ENCODE assay signal across 8 mouse cellular contexts in the genomic region with DNA sequence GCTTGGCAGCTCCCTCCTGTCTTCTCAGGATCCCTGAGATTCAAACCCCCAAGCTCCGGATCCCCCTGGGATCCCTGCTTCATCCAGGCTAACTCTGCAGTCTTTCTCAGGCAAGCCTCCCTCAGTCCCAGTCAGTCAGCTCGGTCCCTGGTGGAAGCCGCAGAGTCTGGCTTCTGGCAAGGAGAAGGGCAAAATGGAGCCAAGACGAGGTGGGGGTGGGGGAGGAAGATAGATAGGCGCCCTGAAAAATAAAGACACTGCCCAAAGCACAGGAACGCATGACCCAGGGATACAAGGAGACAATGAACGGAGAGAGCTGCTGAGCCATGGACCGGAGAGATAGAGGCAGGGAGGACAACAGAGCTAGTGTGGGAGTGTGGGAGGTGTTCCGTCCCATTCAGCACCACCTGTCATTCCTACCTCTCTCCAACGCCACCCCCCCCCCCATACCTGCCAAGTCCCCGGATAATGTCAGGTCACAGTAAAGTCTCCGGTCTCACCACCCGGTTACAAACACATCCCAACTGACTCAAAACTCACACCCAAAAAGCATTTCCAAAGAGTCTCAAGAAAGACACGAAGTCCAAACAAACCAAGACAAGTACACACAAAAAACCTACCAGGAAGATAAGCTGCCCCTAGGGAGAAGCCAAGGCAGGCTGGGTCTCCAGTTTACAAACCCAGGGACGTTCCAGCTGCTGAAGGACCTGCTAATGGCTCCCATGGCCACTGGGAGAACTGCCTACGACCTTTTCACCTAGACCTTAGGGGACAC. TPM values are rescaled to one million over a fixed set of nuclear protein-coding genes. Genes with fewer than 3 reads are reported as not detected.
DNase-seq lines count a peak whose midpoint lies in the region; ATAC-seq and TF ChIP-seq lines count a peak whose summit lies in the region.

No protein-coding gene starts in this region.

- WGBS in forebrain, embryonic 12.5 days = under 1% methylated on average over 16 of the region's 16 CpGs
- 3% methylated on average over 16 of the region's 16 CpGs for WGBS in intestine, embryonic 14.5 days
- under 1% methylated on average over 16 of the region's 16 CpGs for WGBS in midbrain, embryonic 14.5 days

- TF ChIP-seq POLR2A in CH12.LX (IDR thresholded peaks at IDR 0.05; ENCODE audit: low read depth, low read length) = no peak
- TF ChIP-seq POLR2A in MEL (IDR thresholded peaks at IDR 0.05; ENCODE audit: control insufficient read depth in 1 of 2, insufficient read depth in 1 of 2, low read depth in 1 of 2, low read length in 2 of 2, poor library complexity in 1 of 2) = no peak

- H3K4me3 ChIP-seq in CH12.LX (replicated peaks in 1 of 3; ENCODE audit: low read depth in 2 of 3, low read length in 2 of 3, poor library complexity in 1 of 3) = no peak overlapping the region
- no peak overlapping the region for H3K4me3 ChIP-seq in MEL (ENCODE audit: control insufficient read depth in 1 of 2, insufficient read depth in 1 of 2, low read depth in 2 of 2, low read length in 2 of 2)
- H3K4me3 ChIP-seq in forebrain, embryonic 12.5 days (replicated peaks) = peak overlapping the region; percentile 72
- H3K4me3 ChIP-seq in intestine, embryonic 14.5 days (ENCODE audit: low read depth, low read length) = peak overlapping the region; percentile 62
- peak overlapping the region; percentile 77 for H3K4me3 ChIP-seq in midbrain, embryonic 14.5 days (replicated peaks; ENCODE audit: low read depth, low read length)

- dilution Hi-C loops in CH12.LX (cut with MboI; ENCODE audit: extremely low pct_ligation_motif_present, extremely low pct_unique_long_range_greater_than_20kb, low sequenced_read_pairs) = no loop called here

- no peak overlapping the region for H3K27ac ChIP-seq in CH12.LX (ENCODE audit: insufficient read depth, low read depth)
- H3K27ac ChIP-seq in MEL (ENCODE audit: control insufficient read depth, low read depth, low read length) = no peak overlapping the region
- H3K27ac ChIP-seq in forebrain, embryonic 12.5 days = peak overlapping the region; percentile 99
- peak overlapping the region; percentile 96 for H3K27ac ChIP-seq in intestine, embryonic 14.5 days (ENCODE audit: low read depth)
- peak overlapping the region; percentile 98 for H3K27ac ChIP-seq in midbrain, embryonic 14.5 days (replicated peaks; ENCODE audit: low read depth, low read length)

- no peak for TF ChIP-seq CTCF in CH12.LX (conservative IDR thresholded peaks at IDR 0.05 in 1 of 2, IDR thresholded peaks at IDR 0.05 in 1 of 2; ENCODE audit: low read depth in 2 of 2, low read length in 2 of 2)
- TF ChIP-seq CTCF in MEL (IDR thresholded peaks at IDR 0.05 in 2 of 3, conservative IDR thresholded peaks at IDR 0.05 in 1 of 3; ENCODE audit: control insufficient read depth in 1 of 3, insufficient read depth in 1 of 3, low read depth in 2 of 3, low read length in 3 of 3, poor library complexity in 1 of 3, severe bottlenecking in 1 of 3) = no peak

- no peak for ATAC-seq in forebrain, embryonic 12.5 days (ENCODE audit: low FRiP score)
- ATAC-seq in intestine, embryonic 14.5 days (replicated peaks; ENCODE audit: low FRiP score, low TSS enrichment, low read depth) = no peak
- no peak for ATAC-seq in midbrain, embryonic 14.5 days (ENCODE audit: low FRiP score, low TSS enrichment)

- H3K27me3 ChIP-seq in CH12.LX (replicated peaks) (peaks cover 76% of the 10 kb centered on the region), MEL (ENCODE audit: control insufficient read depth in 1 of 2, insufficient read depth in 2 of 2, low read length in 2 of 2) (no peaks in the 10 kb centered on the region; a peak in 1 of 4 replicates)
- no peaks in the 10 kb centered on the region for H3K27me3 ChIP-seq in forebrain, embryonic 12.5 days
- no peaks in the 10 kb centered on the region for H3K27me3 ChIP-seq in intestine, embryonic 14.5 days (replicated peaks; ENCODE audit: control insufficient read depth, insufficient read depth, low read length)
- no peaks in the 10 kb centered on the region for H3K27me3 ChIP-seq in midbrain, embryonic 14.5 days (ENCODE audit: control insufficient read depth, insufficient read depth, low read length)

- H3K36me3 ChIP-seq in CH12.LX (replicated peaks in 1 of 2; ENCODE audit: control insufficient read depth in 1 of 2, insufficient read depth in 1 of 2, low read length in 1 of 2) = no peaks in the 10 kb centered on the region
- peaks cover 0 to 5% of the 10 kb centered on the region in 2 experiments; a peak in 2 of 4 replicates for H3K36me3 ChIP-seq in MEL (ENCODE audit: control insufficient read depth in 1 of 2, insufficient read depth in 2 of 2, low read length in 2 of 2)
- H3K36me3 ChIP-seq in forebrain, embryonic 12.5 days (replicated peaks) = peaks cover 6% of the 10 kb centered on the region; the same call in 1 of the 2 replicates
- no peaks in the 10 kb centered on the region for H3K36me3 ChIP-seq in intestine, embryonic 14.5 days (ENCODE audit: control insufficient read depth, insufficient read depth, low read length)
- H3K36me3 ChIP-seq in midbrain, embryonic 14.5 days (ENCODE audit: control insufficient read depth, insufficient read depth, low read length) = no peaks in the 10 kb centered on the region

- no peak for DNase-seq in CH12.LX (ENCODE audit: extremely low read depth)
- no peak for DNase-seq in MEL (ENCODE audit: low read depth, low spot score)
- peak; percentile 74 for DNase-seq in intestine, embryonic 14.5 days (ENCODE audit: low spot score)
- peak; percentile 74 for DNase-seq in midbrain, embryonic 14.5 days
- no peak for DNase-seq in thymus, postnatal 25 days
- no peak for DNase-seq in adrenal gland, adult 18-20 months (ENCODE audit: low spot score in 2 of 2)
- DNase-seq in spleen, postnatal 36 days (ENCODE audit: low spot score in 2 of 2) = no peak

- H3K79me2 ChIP-seq in CH12.LX (replicated peaks; ENCODE audit: control insufficient read depth, extremely low read depth, insufficient read depth, poor library complexity, severe bottlenecking) (no peaks in the 10 kb centered on the region), MEL (ENCODE audit: control insufficient read depth, insufficient read depth, low read length, poor library complexity) (no peaks in the 10 kb centered on the region)

- no peak for TF ChIP-seq RAD21 in CH12.LX (IDR thresholded peaks at IDR 0.05; ENCODE audit: low read depth, low read length)
- TF ChIP-seq RAD21 in MEL (IDR thresholded peaks at IDR 0.05; ENCODE audit: low read depth, low read length) = no peak

- H3K4me2 ChIP-seq in CH12.LX (ENCODE audit: insufficient read depth, low read depth, poor library complexity, severe bottlenecking) = peak overlapping the region; percentile 84; the same call in 1 of the 2 replicates
- peak overlapping the region; percentile 88 for H3K4me2 ChIP-seq in forebrain, embryonic 12.5 days
- peak overlapping the region; percentile 78 for H3K4me2 ChIP-seq in intestine, embryonic 14.5 days (ENCODE audit: low read length)
- peak overlapping the region; percentile 89 for H3K4me2 ChIP-seq in midbrain, embryonic 14.5 days (ENCODE audit: low read length)

- in situ Hi-C loops in CH12.LX (cut with MboI; ENCODE audit: low pct_ligation_motif_present, low pct_unique_long_range_greater_than_20kb, low sequenced_read_pairs) = no loop called here

- H3K9ac ChIP-seq in CH12.LX (ENCODE audit: insufficient read depth, low read depth) (no peak overlapping the region), MEL (ENCODE audit: control insufficient read depth, low read depth, low read length, poor library complexity, severe bottlenecking) (peak overlapping the region; percentile 67; the same call in 1 of the 2 replicates)
- peak overlapping the region; percentile 94 for H3K9ac ChIP-seq in forebrain, embryonic 12.5 days
- peak overlapping the region; percentile 60 for H3K9ac ChIP-seq in intestine, embryonic 14.5 days (ENCODE audit: low read length)
- H3K9ac ChIP-seq in midbrain, embryonic 14.5 days (replicated peaks; ENCODE audit: low read length) = peak overlapping the region; percentile 92

- TF ChIP-seq EP300 in CH12.LX (IDR thresholded peaks at IDR 0.05; ENCODE audit: low read length) (no peak), MEL (IDR thresholded peaks at IDR 0.05; ENCODE audit: low read depth in 1 of 2, low read length in 2 of 2) (no peak)

- no peaks in the 10 kb centered on the region for H3K9me3 ChIP-seq in CH12.LX (replicated peaks; ENCODE audit: low read length)
- H3K9me3 ChIP-seq in MEL (replicated peaks; ENCODE audit: insufficient read depth, low read length) = no peaks in the 10 kb centered on the region
- H3K9me3 ChIP-seq in forebrain, embryonic 12.5 days = no peaks in the 10 kb centered on the region
- H3K9me3 ChIP-seq in intestine, embryonic 14.5 days (ENCODE audit: control insufficient read depth, low read length) = no peaks in the 10 kb centered on the region
- H3K9me3 ChIP-seq in midbrain, embryonic 14.5 days (ENCODE audit: control insufficient read depth, low read length) = no peaks in the 10 kb centered on the region

- peaks cover 5 to 43% of the 10 kb centered on the region in 2 experiments; a peak in 3 of 4 replicates for H3K4me1 ChIP-seq in CH12.LX (ENCODE audit: control insufficient read depth in 1 of 2, insufficient read depth in 2 of 2)
- H3K4me1 ChIP-seq in MEL (ENCODE audit: control insufficient read depth in 1 of 2, insufficient read depth in 2 of 2, low read length in 2 of 2) = peaks cover 0 to 9% of the 10 kb centered on the region in 2 experiments; a peak in 2 of 4 replicates
- peaks cover 73% of the 10 kb centered on the region for H3K4me1 ChIP-seq in forebrain, embryonic 12.5 days
- H3K4me1 ChIP-seq in intestine, embryonic 14.5 days (replicated peaks; ENCODE audit: control insufficient read depth, insufficient read depth, low read length) = peaks cover 37% of the 10 kb centered on the region
- peaks cover 52% of the 10 kb centered on the region for H3K4me1 ChIP-seq in midbrain, embryonic 14.5 days (ENCODE audit: control insufficient read depth, insufficient read depth, low read length)

RNA-seq across cellular contexts. Expression of gene Ddr1, which starts 3.0 kb away (rescaled TPM):
- total RNA-seq in CH12.LX (2012; rRNA removed) = 3.5 and 3.6 TPM in 2 replicates
- 0.83 and 1.3 TPM in 2 replicates for total RNA-seq in CH12.LX (2014; rRNA removed)
- 3.0 and 3.1 TPM in 2 replicates for polyA plus RNA-seq in CH12.LX (2012; ENCODE audit: insufficient read length, low read depth)
- 2.6 TPM in 2 replicates for total RNA-seq in MEL (2012; rRNA removed)
- polyA plus RNA-seq in MEL (2012; ENCODE audit: insufficient read depth in 1 of 2, insufficient read length in 2 of 2, low read depth in 1 of 2, low replicate concordance in 2 of 2, missing spikeins in 1 of 2) = 1 to 10 TPM in 1 of 2 experiments, not detected in 1; 7.9 TPM
- 176 and 185 TPM in 2 replicates for polyA plus RNA-seq in forebrain, embryonic 12.5 days (2016; fragmentation: Nextera tagmentation; extraction: Ambion mirVana)
- 44.6 and 45.1 TPM in 2 replicates for polyA plus RNA-seq in intestine, embryonic 14.5 days (2014; fragmentation: Nextera tagmentation; extraction: Ambion mirVana)
- polyA plus RNA-seq in midbrain, embryonic 14.5 days (2014; fragmentation: Nextera tagmentation; extraction: Ambion mirVana) = 52.9 and 87.2 TPM in 2 replicates
- 10 to 100 TPM; 33.5 to 44.1 TPM for total RNA-seq in adrenal gland, adult 18-20 months (2021)

RNA-seq across cellular contexts. Expression of gene Gtf2h4, which starts 27.9 kb away (rescaled TPM):
- 51.7 and 55.7 TPM in 2 replicates for total RNA-seq in CH12.LX (2012; rRNA removed)
- total RNA-seq in CH12.LX (2014; rRNA removed) = 35.3 and 40.7 TPM in 2 replicates
- 40.0 and 40.4 TPM in 2 replicates for polyA plus RNA-seq in CH12.LX (2012; ENCODE audit: insufficient read length, low read depth)
- 68.1 and 76.3 TPM in 2 replicates for total RNA-seq in MEL (2012; rRNA removed)
- polyA plus RNA-seq in MEL (2012; ENCODE audit: insufficient read depth in 1 of 2, insufficient read length in 2 of 2, low read depth in 1 of 2, low replicate concordance in 2 of 2, missing spikeins in 1 of 2) = 10 to 100 TPM in 1 of 2 experiments, not detected in 1; 97.6 TPM
- polyA plus RNA-seq in forebrain, embryonic 12.5 days (2016; fragmentation: Nextera tagmentation; extraction: Ambion mirVana) = 39.0 and 40.7 TPM in 2 replicates
- 47.2 and 49.9 TPM in 2 replicates for polyA plus RNA-seq in intestine, embryonic 14.5 days (2014; fragmentation: Nextera tagmentation; extraction: Ambion mirVana)
- polyA plus RNA-seq in midbrain, embryonic 14.5 days (2014; fragmentation: Nextera tagmentation; extraction: Ambion mirVana) = 23.6 and 25.5 TPM in 2 replicates
- 10 to 100 TPM; 20.2 to 20.8 TPM for total RNA-seq in adrenal gland, adult 18-20 months (2021)

RNA-seq across cellular contexts. Expression of gene Vars2, which starts 34.0 kb away (rescaled TPM):
- total RNA-seq in CH12.LX (2012; rRNA removed) = 26.3 and 30.3 TPM in 2 replicates
- total RNA-seq in CH12.LX (2014; rRNA removed) = 14.0 and 16.5 TPM in 2 replicates
- polyA plus RNA-seq in CH12.LX (2012; ENCODE audit: insufficient read length, low read depth) = 23.0 and 26.6 TPM in 2 replicates
- 21.8 and 24.0 TPM in 2 replicates for total RNA-seq in MEL (2012; rRNA removed)
- polyA plus RNA-seq in MEL (2012; ENCODE audit: insufficient read depth in 1 of 2, insufficient read length in 2 of 2, low read depth in 1 of 2, low replicate concordance in 2 of 2, missing spikeins in 1 of 2) = 10 to 100 TPM in 1 of 2 experiments, not detected in 1; 34.0 TPM
- polyA plus RNA-seq in forebrain, embryonic 12.5 days (2016; fragmentation: Nextera tagmentation; extraction: Ambion mirVana) = 16.8 and 22.3 TPM in 2 replicates
- 16.0 and 18.1 TPM in 2 replicates for polyA plus RNA-seq in intestine, embryonic 14.5 days (2014; fragmentation: Nextera tagmentation; extraction: Ambion mirVana)
- 9.5 and 14.8 TPM in 2 replicates for polyA plus RNA-seq in midbrain, embryonic 14.5 days (2014; fragmentation: Nextera tagmentation; extraction: Ambion mirVana)
- 10 to 100 TPM; 37.2 to 38.7 TPM for total RNA-seq in adrenal gland, adult 18-20 months (2021)

RNA-seq across cellular contexts. Expression of gene Mucl3, which starts 57.9 kb away (rescaled TPM):
- total RNA-seq in CH12.LX (2012; rRNA removed) (0.80 and 1.3 TPM in 2 replicates), CH12.LX (2014; rRNA removed) (0.08 and 0.11 TPM in 2 replicates), MEL (2012; rRNA removed) (0.04 and 0.13 TPM in 2 replicates)
- polyA plus RNA-seq in CH12.LX (2012; ENCODE audit: insufficient read length, low read depth) (0.34 TPM in 2 replicates), MEL (2012; ENCODE audit: insufficient read depth in 1 of 2, insufficient read length in 2 of 2, low read depth in 1 of 2, low replicate concordance in 2 of 2, missing spikeins in 1 of 2) (under 1 TPM in 1 of 2 experiments, not detected in 1; 0.11 TPM)
- 0.09 TPM in 1 of 2 replicates, not detected in the other for polyA plus RNA-seq in forebrain, embryonic 12.5 days (2016; fragmentation: Nextera tagmentation; extraction: Ambion mirVana)
- polyA plus RNA-seq in intestine, embryonic 14.5 days (2014; fragmentation: Nextera tagmentation; extraction: Ambion mirVana) = 0.39 and 0.77 TPM in 2 replicates
- not detected in 2 replicates for polyA plus RNA-seq in midbrain, embryonic 14.5 days (2014; fragmentation: Nextera tagmentation; extraction: Ambion mirVana)
- total RNA-seq in adrenal gland, adult 18-20 months (2021) = not detected

Comparison
In these comparisons a context has a peak if more than half of its experiments do, and no peak if none do; other contexts are left out.
1. DNase-seq: peak in intestine, embryonic 14.5 days (single experiment) and midbrain, embryonic 14.5 days (single experiment); none in CH12.LX (single experiment), MEL (single experiment), thymus, postnatal 25 days (single experiment), adrenal gland, adult 18-20 months (0 of 2) and spleen, postnatal 36 days (0 of 2).
2. H3K27ac ChIP-seq: peak in forebrain, embryonic 12.5 days (single experiment), intestine, embryonic 14.5 days (single experiment) and midbrain, embryonic 14.5 days (single experiment); none in CH12.LX (single experiment) and MEL (single experiment).
3. H3K4me3 ChIP-seq: peak in forebrain, embryonic 12.5 days (single experiment), intestine, embryonic 14.5 days (single experiment) and midbrain, embryonic 14.5 days (single experiment); none in CH12.LX (0 of 3) and MEL (0 of 2).
4. Peak in every context shown above with its lines, with median percentiles within 50 percentile points of each other: H3K4me2 ChIP-seq.